Mouse (Mus musculus) adrenal gland, postnatal 25 days (tissue): ENCODE measurements around the gene Sptlc3. TPM values are rescaled to one million over a fixed set of nuclear protein-coding genes. Genes with fewer than 3 reads are reported as not detected.

Experiments used
- DNase-seq: peaks from one replicate; pipeline ENCODE4 v3.0.0; 2021; ENCODE audit warnings: mixed read lengths
- long read RNA-seq: library from polyadenylated mRNA; stranded (forward); transcript quantifications from one replicate; pipeline ENCODE4 v2.0.0, GENCODE M21; 2021
- total RNA-seq: library from RNA; stranded (reverse); gene quantifications from 2 replicates; pipeline ENCODE4 v1.2.3, GENCODE M21; 2021

Gene Sptlc3
- not detected in 2 replicates for total RNA-seq
- long read RNA-seq: 0 reads

DNA sequence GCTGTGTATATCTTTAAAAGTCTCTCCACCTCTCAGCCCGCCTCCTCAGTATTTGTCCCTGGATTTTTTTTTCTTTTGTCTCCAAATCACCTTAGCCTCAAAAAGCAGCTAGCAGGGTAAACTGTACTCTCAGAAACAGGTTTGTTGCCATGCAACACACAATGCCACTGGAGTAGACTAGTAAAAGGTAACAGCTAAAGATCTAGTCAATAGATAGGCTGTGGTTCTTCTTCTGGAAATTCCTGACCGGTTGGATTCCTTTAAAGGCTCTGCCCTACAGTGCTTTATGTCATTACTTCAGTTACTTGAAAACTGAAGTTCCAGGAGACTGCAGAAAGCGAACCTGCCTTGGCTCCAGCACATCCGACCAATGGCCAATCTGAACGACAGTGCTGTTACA is at the start of gene Sptlc3:
TSS of gene Sptlc3 (plus strand) at position 78 of the 400 bp plus-strand sequence.
- no peak for DNase-seq

DNA sequence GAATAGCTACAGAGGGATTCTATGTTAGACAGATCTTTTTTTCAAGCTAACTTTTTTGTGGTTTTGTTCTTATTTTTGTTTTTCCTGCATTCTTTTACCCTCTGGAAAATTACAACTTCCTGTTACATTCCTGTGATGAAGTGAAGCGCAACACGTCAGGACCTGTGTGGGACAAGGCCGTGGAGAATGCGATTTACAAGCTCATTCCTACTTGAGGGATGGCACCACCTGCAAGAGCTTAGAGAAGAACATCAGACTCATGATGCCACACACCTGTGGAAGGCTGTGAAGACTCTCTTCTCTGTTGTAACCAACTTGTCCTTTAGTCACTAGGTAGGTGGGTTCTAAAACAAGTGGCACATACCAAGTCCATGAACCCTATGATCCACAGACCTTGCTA is 26.0 kb upstream of the Sptlc3 start:
- DNase-seq: no peak

DNA sequence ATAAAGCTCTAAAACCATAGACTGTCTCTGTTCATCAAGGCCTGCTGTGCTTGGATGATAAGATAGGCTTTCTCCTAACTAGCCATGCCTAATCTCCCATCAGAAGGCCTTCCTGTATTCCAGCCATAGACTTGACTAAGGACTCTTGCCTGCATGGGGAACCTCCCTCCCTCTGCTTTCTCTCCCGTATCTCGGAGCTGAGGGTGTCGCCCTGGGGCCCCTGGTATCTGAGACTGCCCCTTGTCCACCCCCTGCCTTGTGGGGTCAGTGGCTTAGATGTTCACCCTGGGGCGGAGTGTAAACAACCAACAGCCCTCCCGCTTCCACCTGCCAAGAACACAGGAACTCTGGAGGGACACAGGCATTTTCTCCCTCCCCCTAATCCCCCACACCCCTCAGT is 5.0 kb upstream of the Sptlc3 start:
- DNase-seq: no peak

DNA sequence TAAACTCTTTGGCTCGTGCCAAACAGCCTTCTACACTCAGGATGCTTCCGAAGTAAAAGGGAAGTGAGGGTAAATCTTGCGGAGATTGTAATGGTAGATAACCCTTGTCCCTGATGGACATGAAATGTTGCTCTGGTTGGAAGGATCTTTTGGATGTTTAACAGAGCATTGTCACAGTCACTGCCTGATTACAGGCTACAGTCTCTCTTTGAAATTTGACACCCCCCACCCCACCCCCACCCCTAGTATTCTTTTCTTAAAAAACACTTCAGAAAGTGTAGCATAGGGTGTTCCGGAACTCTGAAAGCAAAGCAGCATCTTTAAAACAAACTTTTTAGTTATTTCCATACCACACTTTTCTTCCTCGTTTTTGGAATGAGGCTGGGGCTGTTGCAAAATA is 916 bp downstream of the Sptlc3 start:
- DNase-seq: no peak

DNA sequence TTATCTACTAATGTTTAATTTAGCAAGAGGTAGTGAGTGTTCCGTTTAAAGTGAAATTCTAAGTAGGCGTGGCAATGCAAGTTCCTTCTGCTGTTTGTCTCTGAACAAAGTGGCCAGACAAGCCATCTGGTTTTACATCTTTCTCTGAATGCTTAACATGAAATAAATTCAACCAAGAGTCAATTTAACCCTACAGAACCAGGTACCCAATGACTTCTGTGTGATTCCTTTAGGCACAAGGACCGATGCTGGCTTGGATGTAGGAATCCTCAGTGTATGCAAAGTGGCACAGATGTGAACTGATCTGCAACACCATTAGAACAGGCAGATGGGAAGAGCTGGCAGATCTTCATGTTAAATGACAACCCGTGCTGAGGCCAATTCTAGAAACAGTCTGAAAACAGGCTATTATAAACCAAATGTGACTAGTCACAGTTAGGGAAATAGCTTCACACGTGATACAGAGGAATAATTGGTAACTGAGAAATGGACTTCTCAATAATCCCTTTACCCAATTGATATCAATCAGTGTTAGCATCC is 68.3 kb downstream of the Sptlc3 start:
- no peak for DNase-seq

DNA sequence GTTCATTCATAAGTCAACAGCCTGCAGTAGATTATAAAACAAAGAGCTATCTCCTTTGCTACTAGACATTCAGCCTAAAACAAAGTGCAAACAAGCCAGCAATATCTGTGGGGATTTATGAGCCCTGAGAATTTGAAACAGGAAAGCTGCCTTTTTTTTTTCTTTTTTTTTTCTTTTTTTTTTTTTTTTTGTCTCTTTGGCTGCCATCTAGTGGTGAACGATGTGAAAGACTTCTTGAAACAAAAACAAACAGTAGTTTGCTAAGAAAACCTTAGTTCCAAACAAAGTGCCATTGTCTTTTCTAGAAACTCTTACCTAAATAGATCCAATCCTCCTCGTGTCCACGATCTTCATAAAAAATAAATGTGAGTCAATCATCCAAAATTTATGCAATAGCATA is 85.6 kb downstream of the Sptlc3 start:
- no peak for DNase-seq

DNA sequence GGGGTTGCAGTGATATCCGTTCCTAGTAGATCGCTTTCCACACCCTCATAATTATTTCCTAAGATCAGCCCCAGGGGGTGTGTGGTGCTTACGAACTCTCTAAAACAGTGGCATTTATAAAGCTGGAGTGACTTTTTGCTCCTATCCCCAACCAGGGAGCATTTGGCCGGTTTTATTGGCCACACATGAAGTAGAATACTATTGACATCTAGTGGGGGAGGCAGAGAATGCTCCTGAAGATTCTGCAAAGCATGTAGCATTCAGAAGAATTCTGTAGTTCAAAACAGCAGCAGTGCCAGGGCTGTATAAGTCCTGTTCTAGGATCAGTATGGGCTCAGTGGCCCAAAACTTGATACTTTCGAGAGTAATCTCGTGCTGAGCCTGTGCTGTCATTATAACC is 89.1 kb downstream of the Sptlc3 start:
- DNase-seq: no peak

DNA sequence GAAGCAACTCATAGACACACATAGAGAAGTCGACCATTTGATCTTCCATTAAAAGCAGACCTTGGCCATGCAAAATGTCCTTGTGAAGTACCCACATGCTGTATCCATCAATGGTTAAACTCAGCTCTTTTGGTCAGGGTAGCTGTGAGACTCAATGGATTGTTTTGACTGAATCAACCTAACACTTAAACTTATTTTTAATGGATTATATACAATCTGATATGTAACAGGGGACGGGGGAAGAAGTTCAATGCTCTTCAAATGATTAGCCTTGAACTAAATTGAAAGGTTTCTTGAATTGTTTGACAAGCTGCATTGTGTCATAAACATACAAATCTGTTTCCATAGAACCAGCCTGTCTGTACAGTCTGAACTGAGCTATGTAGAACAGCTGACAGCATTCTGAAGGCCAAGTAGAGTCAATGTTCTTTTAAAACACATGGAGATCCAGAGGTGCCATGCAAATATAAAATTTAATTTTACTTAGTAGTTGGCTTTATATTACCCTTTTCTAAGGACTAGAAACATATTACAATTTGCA is 94.0 kb downstream of the Sptlc3 start:
- DNase-seq: no peak

DNA sequence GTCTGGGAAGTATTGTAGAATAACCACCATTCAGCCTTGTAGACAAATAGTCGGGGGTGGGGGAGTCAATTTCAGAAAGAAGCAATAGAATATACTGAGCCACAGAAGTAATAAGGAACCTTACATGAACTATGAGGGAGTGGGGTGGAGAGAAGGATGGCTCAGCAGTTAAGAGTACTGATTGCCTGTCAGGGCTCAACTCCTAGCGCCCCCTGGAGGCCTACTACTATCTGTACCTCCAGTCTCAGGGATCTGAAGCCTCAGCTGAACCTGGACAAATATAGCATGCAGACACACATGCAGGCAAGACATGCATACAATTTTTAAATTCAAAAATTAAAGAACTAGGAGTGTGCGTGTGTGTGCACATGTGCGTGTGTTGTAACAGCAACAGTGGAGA is 96.2 kb downstream of the Sptlc3 start:
- peak; percentile 65 for DNase-seq

DNA sequence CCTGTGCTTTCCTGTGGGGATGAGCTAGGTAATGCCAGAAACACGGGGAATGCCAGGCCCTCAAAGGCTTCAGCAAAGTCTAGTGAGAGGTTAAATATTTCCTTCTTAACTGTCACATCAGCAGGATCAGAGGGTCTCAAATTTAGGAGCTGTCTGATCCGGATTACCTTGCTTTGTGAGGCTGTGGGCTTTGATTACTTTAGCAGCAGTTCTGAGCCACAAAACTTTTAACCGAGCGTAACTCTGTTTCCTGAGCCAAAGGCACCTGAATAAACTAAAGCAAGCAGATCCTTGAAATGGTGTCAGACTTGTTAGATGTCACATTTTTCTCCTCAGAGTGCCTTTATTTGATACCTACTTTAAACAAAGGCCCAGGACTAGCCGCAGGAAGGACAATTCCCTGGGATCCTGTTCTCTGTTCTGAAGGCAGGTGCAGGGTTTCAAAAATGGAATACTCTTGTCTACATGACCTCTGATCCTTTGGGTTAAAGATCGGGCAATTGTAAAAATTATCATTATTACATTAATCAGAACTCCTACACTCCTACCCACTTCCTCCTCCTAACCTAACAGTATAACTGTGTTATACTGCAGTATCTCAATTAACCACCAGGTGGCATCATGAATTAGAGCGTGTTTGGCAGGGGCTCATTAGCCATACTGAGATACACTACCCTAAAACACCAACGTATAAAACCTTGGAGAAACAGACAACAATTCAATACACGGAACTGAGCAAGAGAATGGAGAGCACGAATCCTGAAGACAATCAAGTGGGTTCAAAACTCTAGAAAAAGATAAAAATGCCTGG is 97.4 kb downstream of the Sptlc3 start:
- DNase-seq: no peak

DNA sequence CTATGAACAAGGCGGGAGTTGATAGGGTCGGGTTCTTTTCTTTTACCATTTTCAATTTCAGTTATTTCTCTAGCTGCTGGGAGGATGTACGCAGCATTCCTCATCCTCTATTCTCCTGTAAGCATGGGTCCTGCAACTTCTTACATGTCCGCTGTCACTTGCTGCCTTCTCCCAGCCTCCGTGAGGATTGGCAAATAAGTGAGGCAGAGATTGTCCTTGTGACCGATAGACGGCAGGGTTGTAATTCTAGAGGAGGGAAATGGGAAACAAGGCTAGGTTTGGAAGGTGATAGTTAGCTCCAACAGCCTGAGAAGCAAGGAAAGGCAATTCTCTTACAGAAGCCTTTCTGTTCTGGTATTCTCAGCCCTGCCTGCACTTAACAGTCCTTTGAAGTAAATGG is 98.4 kb downstream of the Sptlc3 start:
- no peak for DNase-seq

DNA sequence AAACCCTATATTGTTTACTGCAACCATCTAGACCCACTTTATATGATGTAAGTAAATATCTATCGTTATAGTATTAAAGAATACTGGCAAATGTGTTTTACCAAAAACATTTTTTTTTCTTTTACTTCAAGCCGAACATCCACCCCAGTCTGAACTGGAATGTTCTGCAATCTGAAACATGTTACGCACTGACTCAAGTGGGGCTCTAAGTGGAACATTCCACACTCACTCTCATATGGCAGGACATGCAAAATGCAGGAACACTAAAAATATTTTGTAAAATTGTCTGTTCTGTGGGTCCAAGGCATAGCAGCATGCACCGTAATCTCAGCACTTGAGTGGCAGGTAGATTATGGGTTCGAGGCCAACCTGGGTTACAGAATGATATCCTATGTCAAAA is 103.5 kb downstream of the Sptlc3 start:
- DNase-seq: no peak

DNA sequence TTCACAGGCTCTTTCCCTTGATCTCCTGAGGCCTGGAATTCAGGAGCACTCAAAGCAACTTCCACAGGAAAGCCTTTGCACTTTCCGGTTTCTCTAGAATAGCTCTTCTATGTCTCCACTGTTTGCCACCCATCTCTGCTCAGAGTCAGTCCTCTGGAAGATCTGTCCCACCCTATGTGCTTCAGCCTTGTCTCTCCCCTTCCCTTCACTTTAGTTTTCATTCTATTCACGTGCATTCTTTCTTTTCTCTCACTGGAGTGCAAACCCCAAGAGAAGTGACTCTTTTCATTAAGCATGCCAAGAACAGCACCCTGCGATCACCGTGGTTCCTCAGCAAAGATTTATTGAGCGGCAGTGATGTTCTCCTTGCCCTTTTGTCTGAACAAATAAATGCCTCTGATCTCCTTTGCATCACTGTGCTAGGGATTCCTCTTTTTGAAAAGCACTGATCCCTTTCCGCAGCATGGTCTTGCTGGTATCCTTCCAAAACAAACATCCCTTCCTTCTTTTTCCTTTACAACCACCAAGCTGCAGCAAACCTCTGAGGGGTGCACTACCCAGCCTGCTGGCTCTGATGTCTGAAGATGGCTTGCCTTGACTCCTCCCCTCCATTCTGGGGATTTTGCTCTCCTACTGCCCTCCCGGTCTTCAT is 108.0 kb downstream of the Sptlc3 start:
- DNase-seq: no peak

DNA sequence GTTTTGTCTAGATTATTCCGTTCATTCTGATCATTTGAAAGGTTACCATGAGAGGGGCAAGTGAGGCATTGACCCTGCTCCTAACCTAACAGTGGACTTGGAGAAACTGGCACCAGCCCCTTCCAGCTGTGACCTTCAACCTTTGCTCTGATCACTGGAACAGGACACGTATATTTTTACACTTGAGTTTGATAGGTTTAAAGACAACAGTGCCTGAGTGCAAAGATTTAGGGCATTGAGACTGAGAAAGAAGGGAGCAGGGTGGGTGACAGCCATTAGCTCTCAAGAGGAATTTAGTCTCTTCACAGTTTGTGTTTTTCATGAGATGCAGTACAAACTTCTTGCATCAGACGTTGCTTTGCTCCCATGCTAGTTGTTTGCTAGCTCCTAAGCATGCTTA is 114.5 kb downstream of the Sptlc3 start:
- DNase-seq: no peak

DNA sequence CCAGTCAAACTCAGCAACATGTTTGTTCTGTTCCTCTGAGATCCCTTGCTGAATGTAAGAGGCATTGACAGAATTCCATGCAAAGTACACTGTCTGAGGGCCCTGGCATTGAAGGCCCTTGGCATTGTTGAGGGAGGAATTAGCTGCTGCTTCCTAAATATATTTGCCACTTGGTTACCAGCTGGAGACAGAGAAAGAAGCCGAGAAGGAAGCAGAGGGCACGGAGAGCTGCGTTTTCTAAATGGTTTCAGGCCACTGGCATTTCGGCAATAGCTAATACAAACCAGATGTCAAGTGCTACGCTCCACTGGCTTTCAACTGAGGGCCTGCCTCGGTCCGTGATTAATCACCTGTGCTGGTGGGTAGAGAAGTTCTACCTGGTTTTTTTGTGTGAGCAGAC is 115.1 kb downstream of the Sptlc3 start:
- no peak for DNase-seq

DNA sequence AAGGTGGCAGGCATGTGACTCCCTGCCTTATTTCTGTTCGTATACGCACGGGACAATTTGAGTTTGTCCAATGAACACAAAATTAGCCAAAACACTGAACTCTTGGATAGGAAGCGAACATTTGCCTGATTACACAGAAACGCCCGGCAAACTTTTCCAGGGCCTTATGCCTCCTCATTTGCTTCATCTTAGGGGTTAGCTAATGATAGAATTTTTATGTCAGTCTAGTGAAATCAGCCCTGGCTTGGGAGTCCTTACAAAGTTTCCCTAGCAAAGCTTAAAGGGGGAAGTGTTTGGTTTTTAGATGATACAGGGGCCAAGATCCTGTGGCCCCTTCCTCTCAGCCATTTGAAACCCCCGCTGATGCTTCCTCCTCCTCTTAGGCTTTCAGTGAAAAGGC is 115.5 kb downstream of the Sptlc3 start:
- DNase-seq: no peak

DNA sequence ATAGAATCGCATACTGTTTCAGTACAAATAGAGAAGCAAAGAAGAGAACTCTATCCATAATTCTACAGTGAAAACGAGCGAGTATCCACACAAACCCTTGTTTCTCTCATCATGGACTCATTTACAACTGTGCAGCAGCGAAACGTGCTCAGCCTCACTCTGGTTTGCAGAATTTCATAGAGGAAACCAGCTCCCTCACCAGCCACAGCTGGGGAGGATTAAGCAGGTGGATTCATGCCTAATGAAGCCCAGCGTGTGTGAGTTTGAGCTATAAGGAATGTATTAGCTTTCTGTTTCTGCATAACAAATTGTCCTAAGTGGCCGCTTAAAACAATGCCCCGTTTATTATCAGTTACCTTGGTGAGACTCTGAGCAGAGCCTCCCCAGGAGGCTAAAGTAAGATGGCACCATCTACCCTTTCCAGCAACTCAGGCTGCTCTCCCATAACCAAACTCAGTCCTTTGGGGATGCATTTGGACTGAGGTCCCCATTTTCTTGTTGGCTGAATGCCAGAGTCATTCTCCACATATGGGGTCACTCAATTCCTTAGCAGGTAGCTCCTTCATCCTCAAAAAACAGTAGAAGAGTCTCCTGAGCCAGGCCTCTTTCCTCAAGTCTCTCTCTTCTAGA is 116.1 kb downstream of the Sptlc3 start:
- no peak for DNase-seq

DNA sequence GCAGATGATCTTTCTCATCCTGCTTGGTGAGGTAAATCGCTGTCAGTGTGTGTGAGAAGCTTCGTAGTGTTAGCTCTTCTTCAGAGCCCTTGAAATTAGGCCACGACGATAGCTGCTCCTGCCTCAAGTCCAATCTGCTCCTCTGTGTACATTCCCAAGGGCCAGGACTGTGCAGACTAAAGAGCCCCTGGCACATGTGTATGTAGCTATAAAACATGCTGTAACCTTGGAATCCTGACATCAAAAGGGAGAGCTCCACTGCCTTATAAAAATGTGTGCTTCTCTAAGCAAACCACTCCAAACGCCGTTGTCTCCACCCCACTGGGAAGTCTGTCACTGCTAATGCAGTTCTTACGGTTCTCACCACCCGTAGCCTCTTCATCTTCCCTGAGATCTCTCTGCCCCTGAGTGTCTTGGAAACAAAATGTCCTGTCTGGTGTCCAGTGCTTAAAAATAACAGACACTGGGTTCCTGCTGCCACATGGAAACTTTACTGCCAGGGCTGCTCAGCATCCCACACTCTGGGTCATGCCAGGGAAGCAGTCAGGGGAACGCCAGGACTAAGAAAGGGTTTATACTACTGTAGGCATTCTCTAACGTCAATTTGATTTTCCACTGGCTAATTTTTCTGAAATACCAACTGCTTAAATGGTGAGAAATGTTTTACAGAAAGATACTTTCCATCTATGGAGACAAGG is 118.8 kb downstream of the Sptlc3 start:
- DNase-seq: peak; percentile 9

DNA sequence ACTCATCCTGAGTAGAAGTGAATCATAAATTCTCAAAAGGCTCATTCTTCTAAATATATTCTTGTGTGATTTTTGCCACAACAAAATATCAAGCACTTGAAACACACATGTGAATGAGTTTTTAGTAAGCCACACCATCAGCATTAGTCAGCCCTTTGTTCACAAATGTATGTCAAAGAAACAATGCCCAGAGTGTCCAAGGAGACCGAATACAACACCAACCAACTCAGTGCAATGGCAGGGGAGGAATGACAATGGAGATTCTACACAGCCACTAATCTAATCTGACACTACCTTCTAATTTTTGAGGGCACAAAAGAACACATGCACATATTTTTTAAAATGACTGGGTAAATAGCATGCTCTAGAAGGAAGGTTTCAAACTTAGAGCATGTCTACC is 132.8 kb downstream of the Sptlc3 start:
- DNase-seq: no peak

DNA sequence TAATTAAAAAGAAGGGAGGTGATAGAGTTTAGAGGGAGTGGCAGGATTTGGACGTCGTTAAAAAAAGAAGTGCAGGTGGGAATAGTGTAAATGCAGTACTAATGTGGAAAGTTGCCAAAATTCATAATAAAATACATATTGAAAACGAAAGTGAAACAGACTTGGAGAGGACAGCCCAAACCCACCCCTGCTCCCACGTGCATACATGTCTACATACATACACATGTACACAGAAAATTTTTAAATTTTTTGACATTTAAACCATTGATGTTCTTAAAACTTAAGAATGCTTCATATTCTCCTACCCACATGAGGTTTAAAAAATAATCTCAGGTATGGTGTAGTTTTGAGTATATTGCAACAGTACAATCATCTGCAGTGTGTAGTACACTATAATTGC is 135.0 kb downstream of the Sptlc3 start:
- DNase-seq: no peak

DNA sequence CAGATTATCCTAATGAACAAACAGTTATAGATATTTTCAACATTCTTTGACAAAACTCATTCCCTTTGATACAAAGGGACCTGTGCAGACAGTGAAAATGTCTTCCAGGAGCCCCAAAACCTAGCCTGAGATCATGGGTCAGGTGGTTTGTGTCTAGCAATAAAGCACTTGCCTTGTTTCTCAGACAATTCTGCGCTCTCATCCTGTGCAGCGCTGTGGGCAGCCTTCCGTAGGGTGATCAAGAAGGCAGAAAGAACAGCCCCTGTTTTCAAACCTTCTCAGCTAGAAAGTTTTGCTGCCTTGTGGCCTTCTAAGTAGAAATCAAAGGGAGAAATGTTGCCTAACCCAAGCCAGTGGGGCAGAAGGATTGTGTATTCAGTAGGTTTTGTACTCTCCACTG is 135.9 kb downstream of the Sptlc3 start:
- no peak for DNase-seq

DNA sequence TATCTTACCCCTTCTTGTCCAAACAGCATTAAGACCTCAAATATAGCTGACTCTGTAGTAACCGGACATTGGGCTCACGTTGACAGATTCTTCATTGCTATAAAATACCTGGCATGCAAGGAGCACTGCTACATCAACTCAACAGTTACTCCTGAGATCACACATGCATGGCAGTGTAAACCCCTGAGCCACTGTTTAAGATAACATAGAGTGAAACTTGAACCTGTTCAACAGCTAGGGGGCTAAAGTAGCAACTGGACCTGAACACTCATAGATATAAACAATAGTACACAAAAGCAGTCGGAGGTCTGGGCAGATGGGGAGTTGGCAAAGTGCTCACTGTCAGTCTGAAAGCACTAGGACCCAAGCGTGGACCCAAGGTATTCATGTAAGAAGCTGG is 140.8 kb downstream of the Sptlc3 start:
- DNase-seq: no peak
